In genomic region chr17:30492191-30492590, GRCm38 (mm10) we compare ENCODE assay signal across 17 mouse cellular contexts.
"Had no signal": no experiment of that assay in that cellular context is flagged by ENCODE, and none has a peak within 500 bp of the region (broad histone marks: within the 10 kb centered on the region; RNA-seq: fewer than 3 reads in every experiment).

No protein-coding gene starts in this region.

- H3K9me3 ChIP-seq: neural tube, embryonic 12.5 days; neural tube, embryonic 13.5 days; neural tube, embryonic 15.5 days; stomach, embryonic 15.5 days had no signal

- H3K27me3 ChIP-seq: neural tube, embryonic 12.5 days; neural tube, embryonic 13.5 days; neural tube, embryonic 15.5 days; stomach, embryonic 15.5 days had no signal

- DNase-seq: retina, postnatal 1 day; right cerebral cortex, adult 18-20 months; right cerebral cortex, postnatal 14 days; right cerebral cortex, postnatal 25 days; right cerebral cortex, postnatal 4 days; spleen, adult 18-20 months; thymus, adult 18-20 months; thymus, adult 2 months; thymus, postnatal 14 days; thymus, postnatal 25 days; thymus, postnatal 36 days; thymus, postnatal 4 days had no signal

- H3K27ac ChIP-seq: neural tube, embryonic 12.5 days; neural tube, embryonic 13.5 days; neural tube, embryonic 15.5 days; stomach, embryonic 15.5 days; stomach, postnatal 0 days had no signal

- H3K4me3 ChIP-seq: neural tube, embryonic 12.5 days; neural tube, embryonic 13.5 days; neural tube, embryonic 15.5 days; stomach, embryonic 15.5 days had no signal

- H3K4me1 ChIP-seq: stomach, embryonic 15.5 days had no signal

- H3K36me3 ChIP-seq: neural tube, embryonic 12.5 days; neural tube, embryonic 15.5 days had no signal
